Mouse (Mus musculus) ES-Bruce4 (cell line): Measurements from ENCODE around the gene Rnf220.

ENCODE experiments used
- CTCF ChIP-seq: IDR thresholded peaks from one replicate; pipeline ENCODE4 v1.8.1; 2011; ENCODE audit warnings: low read depth, low read length
- EP300 ChIP-seq: IDR thresholded peaks from 2 replicates; pipeline ENCODE4 v1.6.1; 2011; ENCODE audit warnings: low read depth, low read length; ENCODE audit not compliant: insufficient read depth
- POLR2A ChIP-seq: IDR thresholded peaks from one replicate; pipeline ENCODE4 v1.8.1; 2011; ENCODE audit warnings: low read length; ENCODE audit not compliant: insufficient read depth

DNA sequence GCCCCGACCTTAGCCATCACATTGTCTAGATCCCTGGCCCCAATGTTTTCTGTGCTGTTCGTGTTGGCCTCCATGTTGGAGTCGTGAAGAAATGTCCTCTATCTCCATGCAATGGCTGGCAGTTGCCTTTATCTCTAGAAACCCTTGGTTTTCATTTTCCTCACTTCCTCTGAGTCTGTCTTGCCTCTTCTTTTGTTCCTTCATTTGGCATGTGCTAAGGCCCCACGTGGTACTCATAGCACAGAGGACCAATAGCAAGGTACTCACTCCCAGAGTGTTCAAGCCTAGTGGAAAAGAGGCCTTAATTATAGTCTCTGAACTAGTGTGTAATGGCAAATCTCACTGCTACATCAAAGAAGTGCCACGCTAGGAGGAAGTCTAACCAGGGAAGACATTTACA is 88.9 kb downstream of the Rnf220 start:
- TF ChIP-seq EP300 (no peak), CTCF (no peak), POLR2A (no peak)
